Mouse (Mus musculus) neural tube, embryonic 12.5 days (tissue): Measurements from ENCODE around the gene Sema4c. TPM values are rescaled to one million over a fixed set of nuclear protein-coding genes. Genes with fewer than 3 reads are reported as not detected.

Experiments
- ATAC-seq: fragments of 200-750 bp; cut with Nextera tagmentation; 2 replicates; pipeline ENCODE4 v1.8.0; 2017; ENCODE audit warnings: low read depth, mild to moderate bottlenecking, moderate TSS enrichment, moderate library complexity; ENCODE audit not compliant: low FRiP score
- H3K27ac ChIP-seq: fragments of 300-500 bp; sonication (generic); 2 replicates; pipeline ENCODE4 v1.5.1; 2016
- H3K27me3 ChIP-seq: fragments of 300-500 bp; sonication (generic); replicated peaks from 2 replicates; pipeline ENCODE4 v1.6.1; 2016; ENCODE audit warnings: mild to moderate bottlenecking
- H3K36me3 ChIP-seq: fragments of 300-500 bp; sonication (generic); 2 replicates; pipeline ENCODE4 v1.6.1; 2016; ENCODE audit warnings: mild to moderate bottlenecking
- H3K4me1 ChIP-seq: fragments of 300-500 bp; sonication (generic); 2 replicates; pipeline ENCODE4 v1.6.1; 2016
- H3K4me2 ChIP-seq: fragments of 300-500 bp; sonication (generic); replicated peaks from 2 replicates; pipeline ENCODE4 v1.6.1; 2016; ENCODE audit warnings: mild to moderate bottlenecking
- H3K4me3 ChIP-seq: fragments of 300-500 bp; sonication (generic); 2 replicates; pipeline ENCODE4 v1.5.1; 2016
- H3K9ac ChIP-seq: fragments of 300-500 bp; sonication (generic); 2 replicates; pipeline ENCODE4 v1.6.1; 2016; ENCODE audit warnings: mild to moderate bottlenecking
- H3K9me3 ChIP-seq: fragments of 300-500 bp; sonication (generic); 2 replicates; pipeline ENCODE4 v1.6.1; 2016; ENCODE audit warnings: mild to moderate bottlenecking
- WGBS: fragments of 180-500 bp; shearing (Covaris S2); methylation state at CpG from one replicate; pipeline ENCODE4 v1.1.7; 2016; 5-methylcytosine and 5-hydroxymethylcytosine counted together
- polyA plus RNA-seq: library from polyadenylated mRNA; unstranded; fragments of >200 nt; fragmentation: Nextera tagmentation; extraction: Ambion mirVana; gene quantifications from 2 replicates; pipeline ENCODE4 v1.2.1, GENCODE M21; 2016

Sema4c gene
- polyA plus RNA-seq, 1 experiment from 2014 or later: 35.4 TPM

DNA sequence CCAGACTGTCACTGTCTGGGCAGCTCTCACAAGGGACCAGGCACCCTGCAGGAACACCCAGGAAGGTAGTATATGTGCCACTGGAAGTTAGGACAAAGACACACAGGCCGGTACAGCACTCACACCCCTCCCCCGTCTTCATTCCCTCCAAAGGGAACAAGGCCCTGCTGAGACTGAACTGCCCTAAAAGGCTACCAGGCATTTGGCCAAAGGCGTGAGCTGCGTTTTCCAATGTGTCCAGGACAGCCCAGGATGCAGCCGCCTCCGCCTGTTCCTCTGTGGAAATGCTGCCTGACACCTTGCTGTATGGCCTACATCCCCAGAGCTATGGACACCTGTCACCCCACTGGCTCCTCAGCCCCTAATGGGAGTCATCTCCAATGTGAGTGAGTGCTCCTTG is 31.3 kb upstream of the Sema4c start:
- no peaks in the 10 kb centered on the region for H3K9me3 ChIP-seq
- no peak overlapping the region for H3K9ac ChIP-seq
- no peak overlapping the region for H3K4me2 ChIP-seq
- H3K27ac ChIP-seq: no peak overlapping the region
- H3K27me3 ChIP-seq: no peaks in the 10 kb centered on the region
- H3K4me1 ChIP-seq: peaks cover 19% of the 10 kb centered on the region
- H3K36me3 ChIP-seq: no peaks in the 10 kb centered on the region
- no peak overlapping the region for H3K4me3 ChIP-seq
- no peak for ATAC-seq
- WGBS: 39% methylated on average over 6 of the region's 6 CpGs

DNA sequence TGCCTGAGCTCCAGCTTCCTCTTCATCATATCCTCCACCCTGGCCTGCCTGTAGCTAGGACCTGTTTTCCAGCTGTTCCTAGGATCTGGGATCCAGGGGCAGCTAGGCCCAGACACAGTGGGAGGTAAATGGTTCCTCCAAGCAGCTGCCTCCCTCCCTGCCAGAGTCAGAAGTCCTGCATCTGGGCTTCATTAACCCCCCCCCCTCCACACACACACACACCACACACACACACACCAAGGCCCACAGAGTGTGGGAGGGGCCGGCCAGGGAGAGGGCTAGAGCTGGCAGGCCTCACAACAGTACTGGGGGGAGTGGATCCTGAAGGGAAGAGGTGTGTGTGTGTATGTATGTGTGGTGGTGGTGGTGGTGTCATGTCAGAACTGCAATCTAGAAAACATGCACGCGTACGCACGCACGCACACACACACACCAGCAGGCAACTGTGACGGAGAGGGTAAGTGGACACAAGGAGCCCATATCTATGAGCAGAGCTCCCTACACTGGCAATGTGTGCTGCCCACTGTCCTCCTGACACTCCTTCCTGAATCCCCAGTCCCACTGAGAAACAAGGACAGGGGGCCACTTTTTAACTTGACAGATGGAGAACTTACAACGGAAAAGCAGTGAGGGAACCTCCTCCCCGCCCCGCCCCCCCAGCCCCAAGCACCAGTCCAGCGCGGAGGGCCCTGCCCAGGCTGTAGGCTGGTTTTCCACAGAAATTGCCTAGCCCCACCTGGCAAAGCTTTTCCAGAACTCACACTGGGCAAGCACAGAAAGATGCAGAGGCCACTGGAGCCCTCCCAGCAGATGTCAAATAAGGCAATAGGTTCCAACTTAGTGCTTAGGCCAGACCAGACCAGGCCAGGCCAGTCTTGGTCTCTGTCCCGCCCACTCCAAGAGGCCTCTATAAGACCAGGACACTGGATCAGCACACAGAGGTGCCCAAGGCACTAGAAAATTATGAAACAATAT is 30.6 kb upstream of the Sema4c start:
- peaks cover 19% of the 10 kb centered on the region for H3K4me1 ChIP-seq
- H3K36me3 ChIP-seq: no peaks in the 10 kb centered on the region
- no peaks in the 10 kb centered on the region for H3K9me3 ChIP-seq
- no peak overlapping the region for H3K4me2 ChIP-seq
- ATAC-seq: peak; percentile 62
- H3K27me3 ChIP-seq: 0 out of 2 replicates have a peak, but pooled peaks cover under 1% of the 10 kb centered on the region
- no peak overlapping the region for H3K9ac ChIP-seq
- H3K4me3 ChIP-seq: no peak overlapping the region
- no peak overlapping the region for H3K27ac ChIP-seq
- 65% methylated on average over 13 of the region's 13 CpGs for WGBS

DNA sequence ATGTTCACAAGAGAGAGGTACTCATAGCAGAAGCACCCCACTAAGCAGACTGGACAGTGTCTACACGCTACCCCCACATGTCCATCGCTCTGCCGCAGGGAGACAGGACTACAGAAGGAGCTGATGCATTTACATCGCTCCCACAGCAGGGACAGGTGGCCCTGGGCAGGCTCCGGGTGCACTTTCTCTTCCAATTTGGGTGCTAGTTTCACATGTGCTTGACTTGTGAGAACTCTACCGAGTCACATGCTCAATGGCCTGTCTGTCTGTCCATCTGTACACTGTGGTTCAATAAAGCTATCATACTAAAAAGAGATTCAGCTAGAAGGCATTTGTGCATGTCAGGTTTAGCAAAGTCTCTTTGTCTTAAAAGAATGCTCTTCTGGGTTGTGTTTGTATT is 29.7 kb upstream of the Sema4c start:
- WGBS: 87% methylated on average over 6 of the region's 6 CpGs

DNA sequence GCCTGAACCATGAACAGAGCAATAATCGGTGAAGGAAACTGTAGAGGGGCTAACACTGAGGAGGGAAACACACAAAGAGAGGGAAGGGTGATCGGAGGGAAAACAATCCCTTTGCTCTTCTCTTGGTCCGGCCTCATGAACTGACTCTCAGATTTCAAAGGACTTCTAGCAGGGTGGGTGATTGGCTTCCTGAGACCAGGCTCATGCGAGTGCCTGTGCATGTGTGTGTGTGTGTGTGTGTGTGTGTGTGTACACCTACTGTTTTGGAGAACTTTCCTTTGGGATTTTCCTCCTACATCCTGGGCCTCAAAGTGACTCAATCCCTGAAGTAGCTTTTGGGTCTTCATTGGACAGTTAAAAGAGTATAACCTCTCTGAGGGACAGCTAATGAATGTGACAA is 28.1 kb upstream of the Sema4c start:
- 24% methylated on average over 4 of the region's 4 CpGs for WGBS
- Histone ChIP-seq H3K27me3 (0 out of 2 replicates have a peak, but pooled peaks cover 13% of the 10 kb centered on the region), H3K27ac (no peak overlapping the region), H3K4me3 (no peak overlapping the region), H3K4me2 (no peak overlapping the region), H3K9me3 (no peaks in the 10 kb centered on the region), H3K9ac (no peak overlapping the region), H3K36me3 (no peaks in the 10 kb centered on the region), H3K4me1 (peaks cover 19% of the 10 kb centered on the region)
- ATAC-seq: no peak

More for the DNA sequence above, 29.7 kb upstream of the Sema4c start:
- Histone ChIP-seq H3K36me3 (no peaks in the 10 kb centered on the region), H3K4me3 (no peak overlapping the region), H3K9ac (no peak overlapping the region), H3K9me3 (no peaks in the 10 kb centered on the region), H3K27me3 (0 out of 2 replicates have a peak, but pooled peaks cover 9% of the 10 kb centered on the region), H3K27ac (no peak overlapping the region), H3K4me1 (peaks cover 19% of the 10 kb centered on the region), H3K4me2 (no peak overlapping the region)
- ATAC-seq: no peak

DNA sequence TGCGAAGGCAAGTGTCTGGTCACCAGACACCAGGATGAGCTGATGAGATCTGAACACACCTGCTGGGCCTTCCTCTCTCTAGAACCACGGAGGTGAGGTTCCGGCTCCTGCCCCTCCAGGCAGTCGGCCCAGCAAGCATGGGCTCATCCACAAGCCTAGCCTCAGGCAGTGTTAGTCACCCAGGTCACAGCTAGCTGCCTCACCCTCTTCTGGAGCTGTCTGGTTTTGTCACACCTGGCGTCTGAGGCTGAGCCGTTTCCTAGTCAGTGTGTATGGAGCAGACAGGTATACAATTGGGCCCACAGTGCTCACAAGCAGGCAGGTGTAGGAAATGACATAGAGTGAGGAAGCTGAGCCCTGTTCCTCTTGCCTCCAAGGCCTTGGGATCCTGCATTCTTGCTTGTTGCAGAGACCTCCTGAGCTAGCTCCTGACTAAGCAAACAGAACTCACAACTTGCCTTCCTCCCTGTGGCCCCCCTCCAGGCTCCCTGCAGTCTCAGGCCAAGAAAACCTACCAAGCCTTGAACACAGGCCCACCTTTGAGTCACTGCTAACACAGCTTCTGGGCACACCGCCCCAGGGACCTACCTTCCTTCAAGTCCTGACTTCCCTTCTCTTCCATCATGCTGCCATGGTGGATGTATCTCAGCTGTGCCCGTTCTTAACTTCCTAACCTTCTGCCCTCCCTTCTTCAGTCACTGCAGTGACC is 25.4 kb upstream of the Sema4c start:
- Histone ChIP-seq H3K9ac (no peak overlapping the region), H3K27me3 (0 out of 2 replicates have a peak, but pooled peaks cover 13% of the 10 kb centered on the region), H3K9me3 (no peaks in the 10 kb centered on the region), H3K4me2 (no peak overlapping the region), H3K36me3 (no peaks in the 10 kb centered on the region), H3K27ac (no peak overlapping the region), H3K4me3 (no peak overlapping the region), H3K4me1 (peaks cover 22% of the 10 kb centered on the region)
- WGBS: 77% methylated on average over 8 of the region's 8 CpGs
- no peak for ATAC-seq

DNA sequence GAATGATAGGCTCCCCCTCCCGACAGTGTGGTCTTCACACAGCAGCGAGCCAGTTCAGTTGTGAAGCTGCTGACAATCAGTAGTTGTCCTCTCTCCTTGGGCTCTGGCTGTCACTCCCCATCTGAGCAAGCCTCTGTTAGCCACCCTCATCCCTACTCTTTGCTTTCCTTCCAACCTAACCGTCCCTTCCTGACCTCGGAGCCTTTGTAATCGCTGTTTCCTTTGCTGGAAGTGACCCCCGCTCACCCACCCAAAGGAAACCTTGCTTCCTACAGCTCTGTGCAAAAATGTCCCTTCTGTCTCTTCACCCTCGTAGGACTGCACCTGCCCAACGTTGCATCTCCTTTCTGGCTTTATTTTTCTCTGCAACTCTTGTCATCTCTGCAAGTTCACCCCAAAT is 24.1 kb upstream of the Sema4c start:
- Histone ChIP-seq H3K27ac (no peak overlapping the region), H3K4me1 (peaks cover 17% of the 10 kb centered on the region), H3K4me2 (no peak overlapping the region), H3K9me3 (no peaks in the 10 kb centered on the region), H3K36me3 (no peaks in the 10 kb centered on the region), H3K4me3 (no peak overlapping the region), H3K9ac (no peak overlapping the region), H3K27me3 (peaks cover 13% of the 10 kb centered on the region; the same call in 1 of the 2 replicates)
- 80% methylated on average over 8 of the region's 8 CpGs for WGBS
- ATAC-seq: no peak

DNA sequence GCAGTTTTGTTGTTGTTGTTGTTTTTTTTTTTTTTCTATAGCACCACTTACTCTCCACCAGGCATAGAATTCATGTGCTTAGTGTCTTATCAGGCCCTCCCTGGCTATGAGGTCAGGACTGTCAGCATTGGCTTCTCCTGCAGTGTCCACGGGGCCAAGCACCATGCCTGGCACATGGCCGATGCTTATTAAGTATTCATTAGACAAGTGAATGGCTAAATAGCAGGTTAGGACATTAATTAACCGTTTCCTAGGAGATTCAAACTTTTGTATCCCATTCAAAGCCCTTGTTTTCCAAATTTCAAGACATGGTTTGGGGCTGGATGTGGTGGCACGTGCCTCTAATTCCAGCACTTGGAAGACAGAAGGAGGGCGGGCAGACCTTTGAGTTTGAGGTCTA is 23.1 kb upstream of the Sema4c start:
- H3K27me3 ChIP-seq: peaks cover 13% of the 10 kb centered on the region; the same call in 1 of the 2 replicates
- no peak overlapping the region for H3K4me2 ChIP-seq
- H3K9ac ChIP-seq: no peak overlapping the region
- no peak overlapping the region for H3K27ac ChIP-seq
- H3K4me3 ChIP-seq: no peak overlapping the region
- no peaks in the 10 kb centered on the region for H3K36me3 ChIP-seq
- H3K4me1 ChIP-seq: peaks cover 17% of the 10 kb centered on the region
- ATAC-seq: no peak
- no peaks in the 10 kb centered on the region for H3K9me3 ChIP-seq
- 55% methylated on average over 5 of the region's 5 CpGs for WGBS

DNA sequence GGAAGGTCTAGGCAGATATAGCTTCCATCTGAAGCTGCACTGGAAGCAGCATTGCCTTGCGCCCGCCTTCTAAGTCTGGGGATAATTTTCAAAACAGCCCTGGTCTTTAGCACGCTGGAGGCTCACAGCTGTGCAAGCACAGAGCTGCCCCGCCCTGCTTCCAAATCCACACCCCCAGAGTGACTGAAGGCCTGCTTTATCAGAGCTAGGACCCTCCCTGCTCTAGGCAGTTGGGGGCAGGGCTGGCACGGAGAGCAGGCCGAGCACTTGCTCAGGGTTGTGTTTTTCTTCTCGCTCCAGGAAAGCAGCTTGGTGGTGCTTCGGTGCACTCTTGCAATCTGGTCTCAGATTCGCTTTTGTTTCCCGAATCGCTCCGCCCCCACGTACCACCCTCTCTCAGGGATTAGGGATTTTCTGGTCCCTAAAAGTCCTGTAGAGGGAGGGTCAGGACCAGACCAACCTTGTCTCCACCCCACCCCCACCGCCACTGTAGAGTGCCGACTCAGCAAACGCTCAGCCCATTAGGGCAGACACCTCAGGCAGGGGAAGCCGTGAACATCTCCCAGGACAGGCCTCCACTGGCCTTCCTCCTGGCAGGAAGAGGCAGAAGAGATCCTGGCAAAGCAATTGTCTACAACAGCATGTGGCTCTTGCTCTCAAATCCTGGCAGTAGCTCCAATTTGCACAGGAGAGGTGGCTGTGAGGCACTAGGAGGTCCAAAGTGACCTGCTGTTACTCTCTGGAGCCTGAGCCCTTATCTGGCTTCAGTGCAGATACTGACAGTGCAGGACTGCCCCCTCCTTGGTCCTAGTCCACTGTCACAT is 22.4 kb upstream of the Sema4c start:
- H3K27me3 ChIP-seq: peaks cover 13% of the 10 kb centered on the region; the same call in 1 of the 2 replicates
- 0 out of 2 replicates have a peak overlapping the region, but pooled peaks have one; percentile 44 for H3K9ac ChIP-seq
- no peaks in the 10 kb centered on the region for H3K9me3 ChIP-seq
- peaks cover 17% of the 10 kb centered on the region for H3K4me1 ChIP-seq
- WGBS: under 1% methylated on average over 17 of the region's 17 CpGs
- H3K27ac ChIP-seq: peak overlapping the region; percentile 74
- H3K4me3 ChIP-seq: 0 out of 2 replicates have a peak overlapping the region, but pooled peaks have one; percentile 7
- H3K4me2 ChIP-seq: peak overlapping the region; percentile 50
- H3K36me3 ChIP-seq: no peaks in the 10 kb centered on the region
- ATAC-seq: peak; percentile 82

DNA sequence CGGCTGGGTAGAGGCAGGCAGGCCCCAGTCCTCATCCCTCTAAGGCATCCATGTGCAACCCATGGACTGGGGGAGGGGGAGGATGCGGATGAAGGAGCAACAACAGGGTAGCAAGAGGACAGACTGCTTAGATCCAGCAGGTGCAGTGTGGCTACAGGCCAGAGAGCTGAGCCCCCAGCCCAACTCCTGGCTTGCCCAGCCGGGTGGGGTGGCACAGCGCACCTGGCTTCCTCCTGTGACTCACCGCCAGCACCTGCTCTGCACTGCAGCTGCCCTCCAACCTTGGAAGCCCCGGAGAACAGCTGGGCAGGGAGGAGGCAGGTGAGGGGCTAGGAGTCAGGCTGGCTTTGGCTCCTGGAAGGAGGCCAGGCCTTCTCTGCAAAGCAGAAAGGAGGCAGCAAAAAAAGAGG is 21.8 kb upstream of the Sema4c start:
- peak; percentile 60 for ATAC-seq
- Histone ChIP-seq H3K4me1 (peaks cover 17% of the 10 kb centered on the region), H3K27me3 (peaks cover 13% of the 10 kb centered on the region; the same call in 1 of the 2 replicates), H3K4me3 (no peak overlapping the region), H3K9ac (0 out of 2 replicates have a peak overlapping the region, but pooled peaks have one; percentile 44), H3K36me3 (no peaks in the 10 kb centered on the region), H3K4me2 (peak overlapping the region; percentile 50), H3K27ac (peak overlapping the region; percentile 74), H3K9me3 (no peaks in the 10 kb centered on the region)
- WGBS: 29% methylated on average over 6 of the region's 6 CpGs

DNA sequence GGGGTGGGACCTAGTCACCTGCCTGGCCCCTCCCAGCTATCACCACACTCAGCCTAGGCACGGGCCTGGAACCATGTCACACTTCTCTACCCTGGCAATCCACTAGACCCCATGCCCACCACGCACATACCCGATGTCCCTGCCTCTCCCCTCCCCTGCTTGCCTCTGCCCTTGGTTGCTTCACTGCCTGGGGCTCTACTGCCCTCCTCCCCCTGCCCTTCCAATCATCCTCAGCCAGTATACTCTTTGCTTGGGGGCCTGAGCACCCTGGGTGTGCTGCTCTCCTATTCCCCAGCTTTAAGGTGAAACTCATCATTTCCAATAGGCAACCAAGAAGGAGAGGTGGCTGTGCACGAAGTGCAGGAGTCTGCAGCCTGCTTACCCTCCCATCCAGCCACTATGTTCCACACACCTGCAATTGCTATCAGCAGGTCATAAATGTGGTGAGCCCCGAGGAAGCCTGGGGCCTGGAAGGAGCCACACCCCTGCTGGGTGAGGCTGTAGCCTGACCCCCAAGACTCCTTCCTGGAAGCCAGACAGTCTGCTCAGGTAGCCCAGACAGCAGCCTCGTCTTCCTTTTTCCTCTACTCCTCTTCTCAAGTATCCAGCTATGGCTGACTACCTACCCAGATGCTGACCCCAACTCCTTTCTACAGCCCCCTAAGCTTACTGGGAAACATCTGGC is 19.0 kb upstream of the Sema4c start:
- H3K36me3 ChIP-seq: no peaks in the 10 kb centered on the region
- WGBS: 60% methylated on average over 6 of the region's 6 CpGs

DNA sequence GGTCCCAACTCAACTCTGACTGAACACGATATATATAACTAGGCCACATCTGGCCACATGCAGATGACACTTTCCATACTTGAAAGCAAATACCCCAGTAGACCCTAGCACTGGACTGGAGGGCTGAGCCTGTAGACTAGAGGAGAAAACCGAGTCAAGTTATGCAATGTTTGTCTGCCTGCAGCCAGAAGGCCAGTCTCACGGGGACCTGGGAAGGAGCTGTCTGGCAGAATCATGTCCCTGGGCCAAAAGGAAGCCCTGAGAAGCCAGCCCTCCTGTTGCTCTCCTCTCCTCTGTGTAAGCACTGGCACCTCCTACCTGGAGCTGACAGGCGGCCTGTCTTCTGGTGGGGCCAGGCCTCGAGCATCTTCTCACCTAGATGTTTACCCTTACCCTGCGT is 17.2 kb upstream of the Sema4c start:
- Histone ChIP-seq H3K27ac (no peak overlapping the region), H3K27me3 (no peaks in the 10 kb centered on the region; the same call in 1 of the 2 replicates), H3K9ac (no peak overlapping the region), H3K9me3 (no peaks in the 10 kb centered on the region), H3K36me3 (no peaks in the 10 kb centered on the region), H3K4me3 (no peak overlapping the region), H3K4me2 (no peak overlapping the region), H3K4me1 (peaks cover 17% of the 10 kb centered on the region)
- WGBS: 61% methylated on average over 6 of the region's 6 CpGs
- no peak for ATAC-seq

More for the DNA sequence above, 19.0 kb upstream of the Sema4c start:
- Histone ChIP-seq H3K9ac (no peak overlapping the region), H3K4me2 (no peak overlapping the region), H3K4me1 (peaks cover 21% of the 10 kb centered on the region), H3K9me3 (no peaks in the 10 kb centered on the region), H3K27ac (no peak overlapping the region), H3K4me3 (no peak overlapping the region), H3K27me3 (no peaks in the 10 kb centered on the region; the same call in 1 of the 2 replicates)
- ATAC-seq: no peak
